Comparison of ENCODE assay signal across 23 mouse cellular contexts in genomic region chr13:99227456-99228250, GRCm38 (mm10). TPM values are rescaled to one million over a fixed set of nuclear protein-coding genes. Genes with fewer than 3 reads are reported as not detected.
DNase-seq lines count a peak whose midpoint lies in the region; ATAC-seq and TF ChIP-seq lines count a peak whose summit lies in the region.
"Had no signal": no experiment of that assay in that cellular context is flagged by ENCODE, and none has a peak within 500 bp of the region (broad histone marks: within the 10 kb centered on the region; RNA-seq: fewer than 3 reads in every experiment).

No protein-coding gene starts in this region.

- no peak overlapping the region for H3K4me2 ChIP-seq in heart, embryonic 12.5 days
- H3K4me2 ChIP-seq: embryonic facial prominence, embryonic 12.5 days; forebrain, embryonic 12.5 days; hindbrain, embryonic 12.5 days had no signal

- H3K36me3 ChIP-seq in heart, embryonic 12.5 days: no peaks in the 10 kb centered on the region
- no peaks in the 10 kb centered on the region; the same call in 1 of the 2 replicates for H3K36me3 ChIP-seq in kidney, adult 2 months (ENCODE audit: control insufficient read depth, insufficient read depth, low read length)
- H3K36me3 ChIP-seq: embryonic facial prominence, embryonic 12.5 days; forebrain, embryonic 12.5 days; hindbrain, embryonic 12.5 days had no signal

- H3K4me1 ChIP-seq in heart, embryonic 12.5 days (replicated peaks): peaks cover 48% of the 10 kb centered on the region
- no peaks in the 10 kb centered on the region; the same call in 1 of the 2 replicates for H3K4me1 ChIP-seq in kidney, adult 2 months (ENCODE audit: control insufficient read depth, insufficient read depth, low read length)
- peaks cover 41% of the 10 kb centered on the region for H3K4me1 ChIP-seq in brown adipose tissue, adult 24 weeks (ENCODE audit: control insufficient read depth, insufficient read depth, insufficient read length, low read length)
- H3K4me1 ChIP-seq: forebrain, embryonic 12.5 days had no signal

- no peak overlapping the region for H3K4me3 ChIP-seq in heart, embryonic 12.5 days
- H3K4me3 ChIP-seq in kidney, adult 2 months (ENCODE audit: insufficient read depth, low read depth, low read length): no peak overlapping the region
- no peak overlapping the region for H3K4me3 ChIP-seq in brown adipose tissue, adult 24 weeks (ENCODE audit: insufficient read depth, low read depth, low read length)
- H3K4me3 ChIP-seq: embryonic facial prominence, embryonic 12.5 days; forebrain, embryonic 12.5 days; hindbrain, embryonic 12.5 days had no signal

- no peaks in the 10 kb centered on the region for H3K9me3 ChIP-seq in heart, embryonic 12.5 days (replicated peaks)
- H3K9me3 ChIP-seq: embryonic facial prominence, embryonic 12.5 days; forebrain, embryonic 12.5 days; hindbrain, embryonic 12.5 days had no signal

- peak overlapping the region; percentile 30; the same call in 1 of the 2 replicates for H3K27ac ChIP-seq in heart, embryonic 12.5 days (ENCODE audit: poor library complexity, severe bottlenecking)
- 0 out of 2 replicates have a peak overlapping the region, but pooled peaks have one; percentile 41 for H3K27ac ChIP-seq in kidney, adult 2 months (ENCODE audit: insufficient read depth, low read depth, low read length)
- H3K27ac ChIP-seq in brown adipose tissue, adult 24 weeks (replicated peaks; ENCODE audit: low read depth, low read length): peak overlapping the region; percentile 81
- H3K27ac ChIP-seq: embryonic facial prominence, embryonic 12.5 days; forebrain, embryonic 12.5 days; hindbrain, embryonic 12.5 days had no signal

- no peak for TF ChIP-seq POLR2A in kidney, adult 2 months (IDR thresholded peaks at IDR 0.05; ENCODE audit: low read depth, low read length)

- ATAC-seq in heart, embryonic 12.5 days (ENCODE audit: insufficient number of reproducible peaks, low FRiP score): no peak
- ATAC-seq: forebrain, embryonic 16.5 days; hindbrain, embryonic 16.5 days; inflammation-experienced regulatory T-cells, adult 6 months; intestine, postnatal 0 days had no signal

- intact Hi-C loops in heart, postnatal 25 days (cut with DNase I): no loop called here

- no peak overlapping the region for H3K9ac ChIP-seq in heart, embryonic 12.5 days
- H3K9ac ChIP-seq: embryonic facial prominence, embryonic 12.5 days; forebrain, embryonic 12.5 days; hindbrain, embryonic 12.5 days had no signal

- peak; percentile 78 for DNase-seq in heart, adult 11 months
- no peak for DNase-seq in heart, postnatal 25 days (ENCODE audit: low spot score)
- DNase-seq in heart, postnatal 4 days: no peak
- DNase-seq in kidney, adult 2 months: no peak
- no peak for DNase-seq in kidney, postnatal 14 days
- no peak for DNase-seq in frontal cortex, postnatal 36 days (ENCODE audit: low spot score in 2 of 2)
- DNase-seq: adrenal gland, postnatal 10 days; cerebellum, adult 11-12 months; cerebellum, adult 9-10 months; cerebellum, postnatal 25 days; gastrocnemius, postnatal 36 days; kidney, adult 9 months had no signal

- no peak for TF ChIP-seq CTCF in kidney, adult 2 months (conservative IDR thresholded peaks at IDR 0.05; ENCODE audit: insufficient read depth, insufficient read length, low read depth, low read length)

- no peaks in the 10 kb centered on the region for H3K27me3 ChIP-seq in heart, embryonic 12.5 days (replicated peaks)
- H3K27me3 ChIP-seq in kidney, adult 2 months (replicated peaks; ENCODE audit: control insufficient read depth, insufficient read depth, low read length): no peaks in the 10 kb centered on the region
- H3K27me3 ChIP-seq: embryonic facial prominence, embryonic 12.5 days; forebrain, embryonic 12.5 days; hindbrain, embryonic 12.5 days had no signal

- 45% methylated on average over 16 of the region's 16 CpGs for WGBS in heart, embryonic 12.5 days
- 91% methylated on average over 16 of the region's 16 CpGs for WGBS in kidney, adult 2 months

RNA-seq across cellular contexts. Expression of gene Zfp366, which starts 43.0 kb away (rescaled TPM):
- 10 to 100 TPM in 1 of 2 experiments, 1 to 10 TPM in 1; 8.9 to 11.6 TPM for total RNA-seq in heart, postnatal 25 days (2021)
- 0.12 and 0.36 TPM in 2 replicates for polyA plus RNA-seq in heart, embryonic 12.5 days (2016; fragmentation: Nextera tagmentation; extraction: Ambion mirVana)
- total RNA-seq in heart, postnatal 4 days (2021): 10 to 100 TPM in 1 of 2 experiments, 1 to 10 TPM in 1; 7.2 to 10.1 TPM
- polyA plus RNA-seq in kidney, adult 2 months (2012; rRNA removed): 3.1 and 4.3 TPM in 2 replicates
- 2.8 and 6.6 TPM in 2 replicates for polyA plus RNA-seq in brown adipose tissue, adult 24 weeks (2012; ENCODE audit: insufficient read depth, insufficient read length, missing spikeins)
- total RNA-seq: MEL had no signal
- polyA plus RNA-seq: C2C12 had no signal

Comparison
In these comparisons a context has a peak if more than half of its experiments do, and no peak if none do; other contexts are left out.
1. H3K27ac ChIP-seq: peak in every context shown above with its lines; median percentile 81 in brown adipose tissue, adult 24 weeks; 41 in kidney, adult 2 months; 30 in heart, embryonic 12.5 days.